In the genomic region with DNA sequence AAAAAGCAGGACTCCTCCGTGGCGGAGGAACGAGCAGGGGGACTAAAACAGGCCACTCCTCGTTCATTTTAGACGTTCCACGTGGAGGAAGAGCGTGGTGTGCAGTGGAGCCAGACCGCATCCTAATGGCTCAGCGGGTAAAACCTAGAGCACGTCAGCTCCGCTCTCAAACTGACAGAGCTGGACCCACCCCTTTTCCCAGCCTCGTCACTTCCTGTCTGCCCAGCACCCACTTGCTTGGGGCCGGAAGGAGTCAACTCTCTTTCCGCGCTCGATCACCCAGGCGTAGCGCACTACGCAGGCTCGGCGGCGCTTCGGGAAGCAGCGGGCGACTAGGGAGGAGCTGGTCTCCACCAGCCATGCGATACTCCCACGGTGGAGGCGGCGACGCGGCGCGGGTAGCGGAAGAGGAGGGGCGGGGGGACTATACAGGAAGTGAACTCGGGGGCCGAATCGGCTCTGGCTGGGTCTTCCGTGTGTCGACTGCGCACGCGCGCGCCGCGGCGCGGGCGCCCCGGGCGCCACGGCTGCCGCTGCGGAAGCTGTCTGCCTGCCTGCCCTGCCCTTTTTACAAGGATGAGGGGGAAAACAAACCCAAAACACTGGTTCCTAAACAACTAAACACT, we compare ENCODE assay signal across 8 mouse cellular contexts. TPM values are rescaled to one million over a fixed set of nuclear protein-coding genes. Genes with fewer than 3 reads are reported as not detected.
A peak's percentile ranks its signal among the peaks of the same experiment; 100 is the strongest.
DNase-seq lines count a peak whose midpoint lies in the region; ATAC-seq and TF ChIP-seq lines count a peak whose summit lies in the region.

No protein-coding gene starts in this region.

- H3K9me3 ChIP-seq in embryonic facial prominence, embryonic 15.5 days (replicated peaks): no peaks in the 10 kb centered on the region
- no peaks in the 10 kb centered on the region for H3K9me3 ChIP-seq in kidney, embryonic 14.5 days (ENCODE audit: control insufficient read depth, low read length)
- no peaks in the 10 kb centered on the region for H3K9me3 ChIP-seq in limb, embryonic 15.5 days

- H3K4me3 ChIP-seq in bone marrow, adult 2 months (replicated peaks; ENCODE audit: control insufficient read depth, low read depth, low read length): peak overlapping the region; percentile 86
- peak overlapping the region; percentile 54 for H3K4me3 ChIP-seq in embryonic facial prominence, embryonic 15.5 days (replicated peaks)
- peak overlapping the region; percentile 39 for H3K4me3 ChIP-seq in kidney, embryonic 14.5 days (ENCODE audit: low read length)
- peak overlapping the region; percentile 52 for H3K4me3 ChIP-seq in limb, embryonic 15.5 days

- TF ChIP-seq POLR2A in bone marrow, adult 2 months (IDR thresholded peaks at IDR 0.05; ENCODE audit: borderline replicate concordance, control insufficient read depth, low read depth, low read length): peak; percentile 60; the same call in 1 of the 2 replicates

- peak; percentile 98 for ATAC-seq in embryonic facial prominence, embryonic 15.5 days (ENCODE audit: insufficient number of reproducible peaks, low FRiP score, low TSS enrichment, low read depth)
- ATAC-seq in kidney, embryonic 14.5 days (ENCODE audit: low FRiP score, low TSS enrichment): peak; percentile 99
- ATAC-seq in limb, embryonic 15.5 days (ENCODE audit: insufficient number of reproducible peaks, low FRiP score, low TSS enrichment, low read depth): peak; percentile 98

- WGBS in bone marrow, adult 2 months: under 1% methylated on average over 55 of the region's 55 CpGs
- WGBS in embryonic facial prominence, embryonic 15.5 days: under 1% methylated on average over 55 of the region's 55 CpGs
- 1% methylated on average over 55 of the region's 55 CpGs for WGBS in kidney, embryonic 14.5 days
- under 1% methylated on average over 51 of the region's 55 CpGs for WGBS in limb, embryonic 15.5 days

- peak overlapping the region; percentile 100 for H3K27ac ChIP-seq in bone marrow, adult 2 months (ENCODE audit: control insufficient read depth, insufficient read depth, low read depth, low read length, poor library complexity)
- peak overlapping the region; percentile 99 for H3K27ac ChIP-seq in embryonic facial prominence, embryonic 15.5 days (replicated peaks)
- peak overlapping the region; percentile 95 for H3K27ac ChIP-seq in kidney, embryonic 14.5 days (ENCODE audit: low read depth, low read length)
- H3K27ac ChIP-seq in limb, embryonic 15.5 days: peak overlapping the region; percentile 98

- peaks cover 15% of the 10 kb centered on the region for H3K27me3 ChIP-seq in embryonic facial prominence, embryonic 15.5 days
- H3K27me3 ChIP-seq in kidney, embryonic 14.5 days (ENCODE audit: control insufficient read depth, insufficient read depth, low read length): no peaks in the 10 kb centered on the region; the same call in 1 of the 2 replicates
- H3K27me3 ChIP-seq in limb, embryonic 15.5 days: peaks cover 4% of the 10 kb centered on the region

- H3K9ac ChIP-seq in embryonic facial prominence, embryonic 15.5 days: peak overlapping the region; percentile 21
- H3K9ac ChIP-seq in kidney, embryonic 14.5 days (ENCODE audit: low read depth, low read length): peak overlapping the region; percentile 51
- H3K9ac ChIP-seq in limb, embryonic 15.5 days: peak overlapping the region; percentile 10; the same call in 1 of the 2 replicates

- peak; percentile 97 for DNase-seq in 416B (ENCODE audit: low read depth)
- peak; percentile 90 to 96 for DNase-seq in heart, adult 9 months (ENCODE audit: low spot score in 2 of 2)
- DNase-seq in monocyte, adult 2 months (ENCODE audit: low read depth in 1 of 2, low spot score in 2 of 2): peak; percentile 78 to 92
- peak; percentile 89 to 93 for DNase-seq in spleen, postnatal 36 days (ENCODE audit: low spot score in 2 of 2)

- no peaks in the 10 kb centered on the region for H3K36me3 ChIP-seq in embryonic facial prominence, embryonic 15.5 days
- no peaks in the 10 kb centered on the region for H3K36me3 ChIP-seq in kidney, embryonic 14.5 days (ENCODE audit: control insufficient read depth, insufficient read depth, low read length)
- no peaks in the 10 kb centered on the region for H3K36me3 ChIP-seq in limb, embryonic 15.5 days

- no peak for TF ChIP-seq CTCF in bone marrow, adult 2 months (IDR thresholded peaks at IDR 0.05; ENCODE audit: control insufficient read depth, insufficient read depth, low read length)

- no peaks in the 10 kb centered on the region for H3K4me1 ChIP-seq in bone marrow, adult 2 months (ENCODE audit: control insufficient read depth, insufficient read depth, low read length)
- H3K4me1 ChIP-seq in embryonic facial prominence, embryonic 15.5 days: no peaks in the 10 kb centered on the region
- H3K4me1 ChIP-seq in kidney, embryonic 14.5 days (ENCODE audit: control insufficient read depth, insufficient read depth, low read length): no peaks in the 10 kb centered on the region
- no peaks in the 10 kb centered on the region for H3K4me1 ChIP-seq in limb, embryonic 15.5 days

- peak overlapping the region; percentile 55 for H3K4me2 ChIP-seq in embryonic facial prominence, embryonic 15.5 days (replicated peaks)
- H3K4me2 ChIP-seq in kidney, embryonic 14.5 days (replicated peaks; ENCODE audit: low read depth, low read length): peak overlapping the region; percentile 41
- H3K4me2 ChIP-seq in limb, embryonic 15.5 days: peak overlapping the region; percentile 57

RNA-seq across cellular contexts. Expression of a gene that starts 34.8 kb away (rescaled TPM):
- 45.0 and 55.0 TPM in 2 replicates for polyA plus RNA-seq in bone marrow, adult 2 months (2011; ENCODE audit: insufficient read depth, insufficient read length, low replicate concordance, missing spikeins)
- 64.4 and 65.9 TPM in 2 replicates for polyA plus RNA-seq in embryonic facial prominence, embryonic 15.5 days (2015; fragmentation: Nextera tagmentation; extraction: Ambion mirVana)
- 78.6 and 84.2 TPM in 2 replicates for polyA plus RNA-seq in kidney, embryonic 14.5 days (2014; fragmentation: Nextera tagmentation; extraction: Ambion mirVana)
- polyA plus RNA-seq in limb, embryonic 15.5 days (2015; fragmentation: Nextera tagmentation; extraction: Ambion mirVana): 67.4 and 74.5 TPM in 2 replicates

RNA-seq across cellular contexts. Expression of a gene that starts 54.3 kb away (rescaled TPM):
- polyA plus RNA-seq in bone marrow, adult 2 months (2011; ENCODE audit: insufficient read depth, insufficient read length, low replicate concordance, missing spikeins): 9.8 and 11.1 TPM in 2 replicates
- 28.0 and 33.7 TPM in 2 replicates for polyA plus RNA-seq in embryonic facial prominence, embryonic 15.5 days (2015; fragmentation: Nextera tagmentation; extraction: Ambion mirVana)
- 24.9 and 44.1 TPM in 2 replicates for polyA plus RNA-seq in kidney, embryonic 14.5 days (2014; fragmentation: Nextera tagmentation; extraction: Ambion mirVana)
- polyA plus RNA-seq in limb, embryonic 15.5 days (2015; fragmentation: Nextera tagmentation; extraction: Ambion mirVana): 33.1 and 33.5 TPM in 2 replicates

RNA-seq across cellular contexts. Expression of a gene that starts 56.6 kb away (rescaled TPM):
- polyA plus RNA-seq in bone marrow, adult 2 months (2011; ENCODE audit: insufficient read depth, insufficient read length, low replicate concordance, missing spikeins): 0.88 and 5.4 TPM in 2 replicates
- 9.0 and 9.8 TPM in 2 replicates for polyA plus RNA-seq in embryonic facial prominence, embryonic 15.5 days (2015; fragmentation: Nextera tagmentation; extraction: Ambion mirVana)
- 8.6 and 13.5 TPM in 2 replicates for polyA plus RNA-seq in kidney, embryonic 14.5 days (2014; fragmentation: Nextera tagmentation; extraction: Ambion mirVana)
- 8.3 and 9.9 TPM in 2 replicates for polyA plus RNA-seq in limb, embryonic 15.5 days (2015; fragmentation: Nextera tagmentation; extraction: Ambion mirVana)

Comparison
In these comparisons a context has a peak if more than half of its experiments do, and no peak if none do; other contexts are left out.
1. Peak in every context shown above with its lines: DNase-seq, ATAC-seq, H3K4me3 ChIP-seq and H3K27ac ChIP-seq.